Mouse (Mus musculus) liver, embryonic 14.5 days (tissue): ENCODE data around the gene Nup93. TPM values are rescaled to one million over a fixed set of nuclear protein-coding genes. Genes with fewer than 3 reads are reported as not detected.
"Not testable (repeated sequence)": the region's sequence is repeated elsewhere in the genome, so short reads cannot be mapped to it uniquely, and the experiment has no call there.

Experiments used
- ATAC-seq: fragments of 200-750 bp; cut with Nextera tagmentation; 2 replicates; pipeline ENCODE4 v1.8.0; 2017; ENCODE audit warnings: moderate number of reproducible peaks, mild to moderate bottlenecking, moderate library complexity; ENCODE audit not compliant: insufficient read depth
- DNase-seq, 3 experiments: peaks; one replicate each; pipeline ENCODE4 v3.0.0-alpha.2; 2012 to 2013; ENCODE audit warnings: low read depth in 3 of 3, low spot score in 3 of 3
- H3K27ac ChIP-seq: fragments of 300-500 bp; sonication (generic); 2 replicates; pipeline ENCODE4 v1.5.1; 2014; ENCODE audit warnings: moderate library complexity, mild to moderate bottlenecking, control low read depth, inconsistent platforms
- H3K27me3 ChIP-seq: fragments of 300-500 bp; sonication (generic); 2 replicates; pipeline ENCODE4 v1.6.1; 2014; ENCODE audit warnings: mild to moderate bottlenecking, low read length, moderate library complexity; ENCODE audit not compliant: control insufficient read depth, insufficient read depth
- H3K36me3 ChIP-seq: fragments of 300-500 bp; sonication (generic); replicated peaks from 2 replicates; pipeline ENCODE4 v1.6.1; 2014; ENCODE audit warnings: low read depth; ENCODE audit not compliant: control insufficient read depth, insufficient read depth
- H3K4me1 ChIP-seq, 2 experiments: fragments of 200-500 bp in 1 of 2; fragments of 300-500 bp in 1 of 2; sonication (generic) in 1 of 2; replicated peaks; 2 replicates each; pipeline ENCODE4 v1.6.1; 2012 to 2014; ENCODE audit warnings: antibody characterized with exemption in 1 of 2, inconsistent platforms in 1 of 2, low read length in 1 of 2; ENCODE audit not compliant: control insufficient read depth in 2 of 2, insufficient read depth in 2 of 2
- H3K4me2 ChIP-seq: fragments of 300-500 bp; sonication (generic); 2 replicates; pipeline ENCODE4 v1.6.1; 2014; ENCODE audit warnings: low read depth, mild to moderate bottlenecking, control low read depth, moderate library complexity
- H3K4me3 ChIP-seq, 2 experiments: fragments of 200-500 bp in 1 of 2; fragments of 300-500 bp in 1 of 2; sonication (generic) in 1 of 2; 2 replicates each; pipeline ENCODE4 v1.5.1; 2012 to 2014; ENCODE audit warnings: low read depth in 2 of 2, low read length in 2 of 2, mild to moderate bottlenecking in 2 of 2, control low read depth in 1 of 2, inconsistent platforms in 1 of 2, moderate library complexity in 1 of 2; ENCODE audit not compliant: insufficient read depth in 1 of 2
- H3K9ac ChIP-seq: fragments of 300-500 bp; sonication (generic); replicated peaks from 2 replicates; pipeline ENCODE4 v1.6.1; 2014; ENCODE audit warnings: mild to moderate bottlenecking, control low read depth, moderate library complexity
- H3K9me3 ChIP-seq: fragments of 300-500 bp; sonication (generic); 2 replicates; pipeline ENCODE4 v1.6.1; 2016; ENCODE audit warnings: low read length, mixed read lengths; ENCODE audit not compliant: control insufficient read depth
- CTCF ChIP-seq: IDR thresholded peaks from 2 replicates; pipeline ENCODE4 v1.5.1; 2016; ENCODE audit warnings: antibody characterized with exemption, low read depth, control low read depth
- EP300 ChIP-seq: IDR thresholded peaks from 2 replicates; pipeline ENCODE4 v1.6.1; 2016; ENCODE audit warnings: antibody characterized with exemption, low read depth
- WGBS: fragments of 180-500 bp; shearing (Covaris S2); extraction: QIAGEN DNeasy Blood & Tissue Kit; methylation state at CpG from one replicate; pipeline ENCODE4 v1.1.7; 2014; ENCODE audit not compliant: insufficient replicate concordance; 5-methylcytosine and 5-hydroxymethylcytosine counted together
- polyA plus RNA-seq, 2 experiments: library from polyadenylated mRNA; depleted of rRNA in 1 of 2; stranded (reverse) in 1 of 2; unstranded in 1 of 2; fragments of >200 nt; fragmentation: Nextera tagmentation in 1 of 2; extraction: Ambion mirVana in 1 of 2; gene quantifications; 2 replicates each; pipeline versions ENCODE4 v1.2.1 to v1.2.3; 2012 to 2014

Nup93 gene
- polyA plus RNA-seq (2012; rRNA removed): 23.2 and 28.2 TPM in 2 replicates
- polyA plus RNA-seq (2014; fragmentation: Nextera tagmentation; extraction: Ambion mirVana): 38.7 and 43.2 TPM in 2 replicates

GRCm38 (mm10) chr8:94214252-94215173 is at the start of gene Nup93:
Nup93 (plus strand) TSS chr8:94214564.
- Histone ChIP-seq H3K9ac (peak within 1 kb of the TSS; percentile 73), H3K9me3 (no peaks in the 10 kb centered on the region), H3K27me3 (no peaks in the 10 kb centered on the region), H3K27ac (peak within 1 kb of the TSS; percentile 47), H3K36me3 (no peaks in the 10 kb centered on the region), H3K4me1 (peaks cover 13 to 15% of the 10 kb centered on the region in 2 experiments), H3K4me3 (peak within 1 kb of the TSS; percentile 70 to 91), H3K4me2 (peak within 1 kb of the TSS; percentile 90)
- DNase-seq: peak; percentile 97
- TF ChIP-seq EP300 (no peak; the same call in 1 of the 2 replicates), CTCF (no peak)
- under 1% methylated on average over 68 of the region's 68 CpGs for WGBS
- ATAC-seq: peak; percentile 94

DNA sequence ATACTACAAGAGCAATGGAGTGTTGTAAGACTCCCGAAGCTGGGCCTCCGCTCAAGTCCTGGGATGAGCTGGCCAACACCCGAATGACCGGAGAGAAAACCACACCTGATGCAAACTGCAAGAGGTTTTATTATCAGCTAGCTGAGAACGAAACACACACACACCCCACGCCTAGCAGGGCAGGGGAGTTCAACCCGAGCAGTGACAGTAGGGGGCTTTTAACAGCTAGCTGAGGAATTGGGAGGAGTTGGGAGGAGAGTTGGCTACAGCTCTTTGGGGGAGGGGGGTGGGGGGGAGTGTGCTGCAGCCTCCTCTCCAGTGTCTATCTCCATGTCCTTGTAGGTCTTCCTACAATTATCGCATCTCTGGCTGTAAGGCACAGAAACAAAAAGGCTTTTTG is 48.6 kb upstream of the Nup93 start:
- not testable (repeated sequence) for H3K36me3 ChIP-seq, H3K4me3 ChIP-seq, H3K27ac ChIP-seq, ATAC-seq, H3K9me3 ChIP-seq, H3K4me2 ChIP-seq, H3K9ac ChIP-seq, H3K27me3 ChIP-seq, DNase-seq
- 56% methylated on average over 8 of the region's 8 CpGs for WGBS
- H3K4me1 ChIP-seq: peaks cover 18 to 23% of the 10 kb centered on the region in 2 experiments

DNA sequence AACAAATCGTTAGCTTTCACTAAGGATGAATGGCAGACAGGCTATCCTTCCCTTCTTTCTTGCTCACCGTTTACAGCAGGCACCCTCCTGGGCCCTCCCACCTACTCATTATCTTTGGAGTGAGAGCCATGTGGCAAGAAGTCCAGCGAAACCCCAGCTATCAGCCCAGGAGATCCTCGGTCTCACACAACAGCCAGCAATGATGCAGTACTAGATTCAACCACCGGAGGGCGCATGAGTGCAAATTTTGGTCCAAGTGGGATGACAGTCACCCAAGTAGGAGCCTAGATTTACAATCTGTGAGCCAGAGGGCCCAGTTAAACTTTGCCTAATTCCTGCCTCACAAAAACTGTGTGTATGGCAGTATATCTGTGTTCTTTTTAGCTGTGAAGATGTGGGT is 47.1 kb upstream of the Nup93 start:
- Histone ChIP-seq H3K27ac (no peak overlapping the region), H3K4me2 (peak overlapping the region; percentile 23; the same call in 1 of the 2 replicates), H3K4me3 (no peak overlapping the region), H3K27me3 (0 out of 2 replicates have a peak, but pooled peaks cover 3% of the 10 kb centered on the region), H3K9ac (no peak overlapping the region), H3K9me3 (no peaks in the 10 kb centered on the region), H3K4me1 (peaks cover 25 to 37% of the 10 kb centered on the region in 2 experiments), H3K36me3 (no peaks in the 10 kb centered on the region)
- peak in 2 of 3 experiments; percentile 70 to 74 for DNase-seq
- ATAC-seq: no peak
- peak; percentile 99 for TF ChIP-seq CTCF
- no peak for TF ChIP-seq EP300
- WGBS: 4% methylated on average over 6 of the region's 6 CpGs

GRCm38 (mm10) chr8:94169547-94169946 is 44.8 kb upstream of the Nup93 start:
- peak overlapping the region; percentile 95 for H3K27ac ChIP-seq
- 29% methylated on average over 5 of the region's 5 CpGs for WGBS
- peaks cover 3% of the 10 kb centered on the region; the same call in 1 of the 2 replicates for H3K36me3 ChIP-seq
- no peaks in the 10 kb centered on the region for H3K9me3 ChIP-seq
- H3K4me1 ChIP-seq: peaks cover 25 to 40% of the 10 kb centered on the region in 2 experiments
- peak in 1 of 3 experiments; percentile 78 for DNase-seq
- peak overlapping the region; percentile 62 for H3K9ac ChIP-seq
- ATAC-seq: peak; percentile 45
- peak overlapping the region; percentile 23 to 34 for H3K4me3 ChIP-seq
- peaks cover 3% of the 10 kb centered on the region for H3K27me3 ChIP-seq
- peak overlapping the region; percentile 95 for H3K4me2 ChIP-seq
- TF ChIP-seq CTCF (no peak), EP300 (peak; percentile 76)

DNA sequence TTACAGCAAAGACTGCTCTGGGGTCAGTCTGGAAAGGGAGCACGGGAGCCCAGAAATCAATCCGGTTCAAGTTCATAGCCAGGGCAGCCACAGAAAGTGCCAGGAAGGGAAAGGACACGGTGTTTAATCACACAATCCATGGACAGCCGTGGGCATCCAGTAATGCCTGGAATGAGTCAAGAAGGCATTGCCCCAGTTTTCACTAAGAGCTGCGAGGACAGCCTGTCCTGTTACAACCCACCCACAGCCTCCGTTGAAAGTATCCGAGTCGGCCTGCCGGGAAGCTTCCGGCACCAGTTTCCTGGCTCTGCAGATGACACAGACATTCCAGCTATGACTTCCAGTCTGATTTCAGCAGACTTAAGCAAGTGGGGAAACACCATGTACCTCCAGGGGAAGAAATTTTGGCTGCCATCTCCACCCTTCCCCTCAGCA is 43.0 kb upstream of the Nup93 start:
- WGBS: 40% methylated on average over 10 of the region's 10 CpGs
- H3K36me3 ChIP-seq: peaks cover 3% of the 10 kb centered on the region; the same call in 1 of the 2 replicates
- TF ChIP-seq CTCF: no peak
- no peak for TF ChIP-seq EP300
- ATAC-seq (no peak), DNase-seq (no peak)
- peaks cover 3% of the 10 kb centered on the region for H3K27me3 ChIP-seq
- peaks cover 25 to 42% of the 10 kb centered on the region in 2 experiments for H3K4me1 ChIP-seq
- H3K4me3 ChIP-seq: peak overlapping the region; percentile 62 to 97
- peak overlapping the region; percentile 98 for H3K9ac ChIP-seq
- no peaks in the 10 kb centered on the region for H3K9me3 ChIP-seq
- peak overlapping the region; percentile 95 for H3K27ac ChIP-seq
- H3K4me2 ChIP-seq: peak overlapping the region; percentile 95
